Mouse (Mus musculus) urinary bladder, adult 2 months (tissue): ENCODE measurements around the gene Erc1. TPM values are rescaled to one million over a fixed set of nuclear protein-coding genes. Genes with fewer than 3 reads are reported as not detected.

Experiments
- DNase-seq: peaks from one replicate; pipeline ENCODE4 v3.0.0; 2022; ENCODE audit warnings: low spot score
- polyA plus RNA-seq: library from polyadenylated mRNA; depleted of rRNA; stranded (reverse); fragments of >200 nt; gene quantifications from 2 replicates; pipeline ENCODE4 v1.2.3, GENCODE M21; 2012

Erc1 gene
- polyA plus RNA-seq, 1 experiment = 10.6 TPM

GRCm38 (mm10) chr6:119590872-119591271 is 257.1 kb downstream of the Erc1 start:
- no peak for DNase-seq

GRCm38 (mm10) chr6:119587897-119588296 is 260.1 kb downstream of the Erc1 start:
- no peak for DNase-seq

GRCm38 (mm10) chr6:119587454-119587853 is 260.5 kb downstream of the Erc1 start:
- no peak for DNase-seq

GRCm38 (mm10) chr6:119585652-119586375 is 262.2 kb downstream of the Erc1 start:
- DNase-seq = no peak

GRCm38 (mm10) chr6:119584061-119584460 is 263.9 kb downstream of the Erc1 start:
- no peak for DNase-seq

- DNase-seq = no peak
Observed at GRCm38 (mm10) chr6:119583165-119583564, 264.8 kb downstream of the Erc1 start.

GRCm38 (mm10) chr6:119576706-119577105 is 271.3 kb downstream of the Erc1 start:
- no peak for DNase-seq

- no peak for DNase-seq
Observed at GRCm38 (mm10) chr6:119575331-119575730, 272.6 kb downstream of the Erc1 start.

- DNase-seq = no peak
Observed at GRCm38 (mm10) chr6:119572296-119572695, 275.7 kb downstream of the Erc1 start.

GRCm38 (mm10) chr6:119570797-119571196 is 277.2 kb downstream of the Erc1 start:
- no peak for DNase-seq

GRCm38 (mm10) chr6:119568339-119568738 is 279.6 kb downstream of the Erc1 start:
- DNase-seq = no peak

GRCm38 (mm10) chr6:119565451-119566379 is 282.3 kb downstream of the Erc1 start:
- no peak for DNase-seq

- no peak for DNase-seq
Observed at GRCm38 (mm10) chr6:119562558-119562957, 285.4 kb downstream of the Erc1 start.

- no peak for DNase-seq
Observed at GRCm38 (mm10) chr6:119558855-119559254, 289.1 kb downstream of the Erc1 start.

- DNase-seq = no peak
Observed at GRCm38 (mm10) chr6:119554439-119554838, 293.5 kb downstream of the Erc1 start.

GRCm38 (mm10) chr6:119544518-119544864 is 303.5 kb downstream of the Erc1 start:
- no peak for DNase-seq

GRCm38 (mm10) chr6:119543803-119544517 is 304.0 kb downstream of the Erc1 start, which contains the start of gene Wnt5b:
Gene Wnt5b (minus strand): TSS chr6:119544347.
- DNase-seq = peak; percentile 43

- peak; percentile 24 for DNase-seq
Observed at GRCm38 (mm10) chr6:119543456-119543802, 304.5 kb downstream of the Erc1 start.

GRCm38 (mm10) chr6:119535867-119536266 is 312.1 kb downstream of the Erc1 start:
- no peak for DNase-seq

- no peak for DNase-seq
Observed at GRCm38 (mm10) chr6:119533170-119533709, 314.7 kb downstream of the Erc1 start.

- DNase-seq = no peak
Observed at GRCm38 (mm10) chr6:119529659-119530058, 318.3 kb downstream of the Erc1 start.

GRCm38 (mm10) chr6:119526498-119526897 is 321.5 kb downstream of the Erc1 start:
- no peak for DNase-seq
